Mouse (Mus musculus): Measurements from ENCODE around the gene Simc1. TPM values are rescaled to one million over a fixed set of nuclear protein-coding genes. Genes with fewer than 3 reads are reported as not detected.

The Simc1 gene
- polyA plus RNA-seq, 1 experiment = 7.5 TPM

DNA sequence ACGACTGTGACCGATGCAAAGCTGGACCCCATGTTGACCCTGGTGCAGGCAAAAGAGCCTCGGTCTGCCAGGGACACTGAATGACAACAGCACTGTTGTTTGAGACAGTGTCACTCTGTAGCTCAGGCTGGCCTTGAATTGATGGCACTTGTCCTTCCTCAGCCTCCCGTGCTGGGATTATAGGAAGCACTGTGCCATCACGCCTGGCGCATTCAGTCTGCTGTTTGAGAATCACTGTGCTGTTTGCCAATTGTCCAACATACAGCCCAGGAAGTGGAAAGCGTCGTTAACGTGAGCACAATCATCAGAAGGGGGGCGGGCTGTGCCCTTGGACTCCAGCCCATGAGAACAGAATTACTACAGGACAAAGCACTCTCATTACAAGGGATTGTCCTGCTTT is 78.5 kb downstream of the Simc1 start:
- Histone ChIP-seq H3K27ac (ENCODE audit: insufficient read depth, low read depth, low read length) (no peak overlapping the region), H3K4me1 (ENCODE audit: control insufficient read depth, insufficient read depth, low read length) (peaks cover 7% of the 10 kb centered on the region; the same call in 1 of the 2 replicates), H3K4me3 (ENCODE audit: insufficient read depth, low read depth, low read length) (no peak overlapping the region), H3K27me3 (replicated peaks; ENCODE audit: control insufficient read depth, insufficient read depth, low read length) (no peaks in the 10 kb centered on the region), H3K36me3 (ENCODE audit: control insufficient read depth, insufficient read depth, low read length) (no peaks in the 10 kb centered on the region)
- WGBS = 62% methylated on average over 10 of the region's 10 CpGs
- DNase-seq = no peak
- TF ChIP-seq CTCF (conservative IDR thresholded peaks at IDR 0.05; ENCODE audit: insufficient read depth, insufficient read length, low read depth, low read length) (no peak), POLR2A (IDR thresholded peaks at IDR 0.05; ENCODE audit: low read depth, low read length) (no peak)

GRCm38 (mm10) chr13:54582860-54583259 is 79.3 kb downstream of the Simc1 start:
- WGBS = 58% methylated on average over 5 of the region's 5 CpGs
- Histone ChIP-seq H3K4me1 (ENCODE audit: control insufficient read depth, insufficient read depth, low read length) (peaks cover 7% of the 10 kb centered on the region; the same call in 1 of the 2 replicates), H3K4me3 (ENCODE audit: insufficient read depth, low read depth, low read length) (no peak overlapping the region), H3K36me3 (ENCODE audit: control insufficient read depth, insufficient read depth, low read length) (no peaks in the 10 kb centered on the region), H3K27me3 (replicated peaks; ENCODE audit: control insufficient read depth, insufficient read depth, low read length) (no peaks in the 10 kb centered on the region), H3K27ac (ENCODE audit: insufficient read depth, low read depth, low read length) (no peak overlapping the region; the same call in 1 of the 2 replicates)
- DNase-seq = peak; percentile 81
- TF ChIP-seq CTCF (conservative IDR thresholded peaks at IDR 0.05; ENCODE audit: insufficient read depth, insufficient read length, low read depth, low read length) (no peak), POLR2A (IDR thresholded peaks at IDR 0.05; ENCODE audit: low read depth, low read length) (no peak)

DNA sequence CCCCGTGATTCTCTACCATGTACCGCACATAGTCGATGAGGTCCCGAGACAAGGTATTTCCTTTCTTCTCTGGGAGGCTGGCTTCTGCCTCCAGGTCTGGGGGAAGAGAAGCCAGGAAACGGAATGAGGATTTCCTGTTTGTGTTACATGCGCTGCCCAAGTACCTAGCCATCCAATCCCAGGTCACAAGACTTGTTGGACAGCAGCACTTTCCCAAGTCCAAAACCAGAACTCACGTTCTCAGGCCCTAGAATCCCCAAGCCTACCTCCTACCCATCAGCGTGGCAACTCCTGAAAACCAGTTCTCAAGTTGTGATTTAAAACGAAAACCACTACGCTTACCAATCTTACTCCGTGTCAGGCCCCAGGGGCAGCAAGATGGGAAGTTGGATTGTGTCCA is 82.3 kb downstream of the Simc1 start:
- Histone ChIP-seq H3K27ac (ENCODE audit: insufficient read depth, low read depth, low read length) (no peak overlapping the region), H3K36me3 (ENCODE audit: control insufficient read depth, insufficient read depth, low read length) (no peaks in the 10 kb centered on the region)
- 72% methylated on average over 11 of the region's 11 CpGs for WGBS

DNA sequence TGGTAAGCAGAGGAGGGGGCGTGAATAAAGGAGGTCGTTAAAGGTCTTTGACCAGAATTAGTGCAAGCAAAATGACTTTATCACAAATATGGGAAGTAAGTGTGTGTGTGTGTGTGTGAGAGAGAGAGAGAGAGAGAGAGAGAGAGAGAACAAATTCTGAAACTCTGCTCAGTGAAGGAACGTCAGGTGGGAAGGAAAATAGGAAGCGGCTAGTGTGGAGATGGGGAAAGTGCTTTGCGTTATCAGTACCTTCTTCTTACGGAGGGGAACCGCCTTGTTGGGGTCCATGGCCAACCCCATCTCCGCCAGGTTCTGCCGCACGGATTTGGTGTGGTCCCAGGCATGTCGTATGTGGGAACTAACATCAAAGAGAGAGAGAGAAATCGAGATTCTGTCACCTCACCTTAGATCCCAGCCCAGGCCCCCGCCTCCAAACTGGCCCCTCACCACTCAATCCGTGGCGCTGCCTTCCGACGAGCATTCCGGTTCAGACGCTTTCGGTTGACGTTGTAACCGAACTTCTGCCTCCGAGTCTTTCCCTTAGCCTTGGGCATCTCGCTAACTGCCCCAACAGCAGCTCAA is 85.9 kb downstream of the Simc1 start:
- WGBS = under 1% methylated on average over 24 of the region's 24 CpGs
- Histone ChIP-seq H3K27ac (ENCODE audit: insufficient read depth, low read depth, low read length) (no peak overlapping the region), H3K27me3 (replicated peaks; ENCODE audit: control insufficient read depth, insufficient read depth, low read length) (no peaks in the 10 kb centered on the region), H3K4me3 (ENCODE audit: insufficient read depth, low read depth, low read length) (peak overlapping the region; percentile 71), H3K36me3 (ENCODE audit: control insufficient read depth, insufficient read depth, low read length) (no peaks in the 10 kb centered on the region), H3K4me1 (ENCODE audit: control insufficient read depth, insufficient read depth, low read length) (no peaks in the 10 kb centered on the region; the same call in 1 of the 2 replicates)
- DNase-seq = no peak
- no peak for TF ChIP-seq CTCF (conservative IDR thresholded peaks at IDR 0.05; ENCODE audit: insufficient read depth, insufficient read length, low read depth, low read length)
- no peak for TF ChIP-seq POLR2A (IDR thresholded peaks at IDR 0.05; ENCODE audit: low read depth, low read length)

More for the DNA sequence above, 82.3 kb downstream of the Simc1 start:
- Histone ChIP-seq H3K4me1 (ENCODE audit: control insufficient read depth, insufficient read depth, low read length) (peaks cover 7% of the 10 kb centered on the region; the same call in 1 of the 2 replicates), H3K4me3 (ENCODE audit: insufficient read depth, low read depth, low read length) (no peak overlapping the region), H3K27me3 (replicated peaks; ENCODE audit: control insufficient read depth, insufficient read depth, low read length) (no peaks in the 10 kb centered on the region)
- no peak for DNase-seq
- no peak for TF ChIP-seq POLR2A (IDR thresholded peaks at IDR 0.05; ENCODE audit: low read depth, low read length)
- TF ChIP-seq CTCF (conservative IDR thresholded peaks at IDR 0.05; ENCODE audit: insufficient read depth, insufficient read length, low read depth, low read length) = no peak

GRCm38 (mm10) chr13:54589996-54590951 is 86.7 kb downstream of the Simc1 start, which contains the start of the genes Nop16 and Higd2a:
Nop16 (minus strand) TSS chr13:54590090.
Higd2a (plus strand) TSS chr13:54590207.
- TF ChIP-seq CTCF (conservative IDR thresholded peaks at IDR 0.05; ENCODE audit: insufficient read depth, insufficient read length, low read depth, low read length) = no peak
- TF ChIP-seq POLR2A (IDR thresholded peaks at IDR 0.05; ENCODE audit: low read depth, low read length) = peak; percentile 43
- DNase-seq = peak; percentile 99
- Histone ChIP-seq H3K4me3 (ENCODE audit: insufficient read depth, low read depth, low read length) (peak within 1 kb of the TSS; percentile 98), H3K4me1 (ENCODE audit: control insufficient read depth, insufficient read depth, low read length) (no peaks in the 10 kb centered on the region; the same call in 1 of the 2 replicates), H3K27me3 (replicated peaks; ENCODE audit: control insufficient read depth, insufficient read depth, low read length) (no peaks in the 10 kb centered on the region), H3K27ac (ENCODE audit: insufficient read depth, low read depth, low read length) (peak within 1 kb of the TSS; percentile 80), H3K36me3 (ENCODE audit: control insufficient read depth, insufficient read depth, low read length) (no peaks in the 10 kb centered on the region)
- WGBS = under 1% methylated on average over 51 of the region's 51 CpGs

DNA sequence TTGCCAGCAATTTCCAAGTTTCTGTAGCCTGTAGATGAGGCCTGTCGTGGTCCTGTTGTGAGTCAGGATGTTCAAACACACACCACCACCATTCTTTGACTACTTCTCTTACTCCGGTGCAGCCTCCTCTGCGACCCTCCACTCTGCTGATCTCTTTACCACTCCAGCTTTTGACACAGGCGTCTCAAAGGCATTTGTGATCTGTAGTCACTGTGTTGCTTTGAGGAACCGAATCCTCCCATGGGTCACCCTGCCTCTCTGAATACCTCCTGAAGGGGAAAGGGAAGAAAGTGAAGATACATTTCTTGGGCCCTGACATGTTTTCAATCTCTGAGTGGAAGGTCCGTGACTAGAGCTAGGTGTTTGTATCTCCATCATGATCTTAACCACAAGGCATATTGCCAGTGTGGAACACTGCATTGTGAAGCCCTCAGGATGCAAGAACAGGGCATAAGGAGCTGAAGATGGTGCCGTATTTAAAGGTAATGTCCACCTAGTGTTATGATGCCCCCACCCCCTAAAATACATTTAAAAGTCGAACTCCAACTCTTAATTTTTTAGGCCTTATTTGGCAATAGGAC is 88.3 kb downstream of the Simc1 start:
- DNase-seq = no peak
- no peaks in the 10 kb centered on the region for H3K36me3 ChIP-seq (ENCODE audit: control insufficient read depth, insufficient read depth, low read length)
- H3K27ac ChIP-seq (ENCODE audit: insufficient read depth, low read depth, low read length) = no peak overlapping the region
- no peaks in the 10 kb centered on the region for H3K27me3 ChIP-seq (replicated peaks; ENCODE audit: control insufficient read depth, insufficient read depth, low read length)
- H3K4me1 ChIP-seq (ENCODE audit: control insufficient read depth, insufficient read depth, low read length) = peaks cover 8% of the 10 kb centered on the region; the same call in 1 of the 2 replicates
- WGBS = 81% methylated on average over 8 of the region's 8 CpGs
- no peak overlapping the region for H3K4me3 ChIP-seq (ENCODE audit: insufficient read depth, low read depth, low read length)
- TF ChIP-seq POLR2A (IDR thresholded peaks at IDR 0.05; ENCODE audit: low read depth, low read length) (no peak), CTCF (conservative IDR thresholded peaks at IDR 0.05; ENCODE audit: insufficient read depth, insufficient read length, low read depth, low read length) (no peak)

Data from kidney, adult 2 months (tissue).